In genomic region chr11:118085961-118086360, GRCm38 (mm10) we compare ENCODE assay signal across 18 mouse cellular contexts. TPM values are rescaled to one million over a fixed set of nuclear protein-coding genes. Genes with fewer than 3 reads are reported as not detected.
DNase-seq lines count a peak whose midpoint lies in the region; ATAC-seq lines count a peak whose summit lies in the region.
"Had no signal": no experiment of that assay in that cellular context is flagged by ENCODE, and none has a peak within 500 bp of the region (broad histone marks: within the 10 kb centered on the region; RNA-seq: fewer than 3 reads in every experiment).

No protein-coding gene starts in this region.

- H3K36me3 ChIP-seq in midbrain, embryonic 10.5 days, result no peaks in the 10 kb centered on the region
- H3K36me3 ChIP-seq in midbrain, embryonic 16.5 days (ENCODE audit: control insufficient read depth, insufficient read depth, low read length), result no peaks in the 10 kb centered on the region
- H3K36me3 ChIP-seq: embryonic facial prominence, embryonic 10.5 days; G1E; heart, embryonic 12.5 days; hindbrain, embryonic 15.5 days had no signal

- no peak for DNase-seq in midbrain, embryonic 10.5 days (ENCODE audit: low spot score)
- peak; percentile 72 for DNase-seq in thymus, postnatal 0 days (ENCODE audit: low spot score)
- peak; percentile 27 to 62 for DNase-seq in thymus, postnatal 36 days
- DNase-seq in right cerebral cortex, postnatal 25 days, result no peak
- DNase-seq in embryo, embryonic 10.5 days (ENCODE audit: low spot score), result no peak
- no peak for DNase-seq in cerebellum, adult 11 months
- DNase-seq: adrenal gland, postnatal 10 days; cerebellum, adult 18-20 months; cerebellum, adult 9-11 months; cerebellum, postnatal 36 days; forebrain, postnatal 0 days; gastrocnemius, postnatal 14 days had no signal

- H3K4me1 ChIP-seq in midbrain, embryonic 10.5 days, result peaks cover 14% of the 10 kb centered on the region
- H3K4me1 ChIP-seq in midbrain, embryonic 16.5 days (ENCODE audit: control insufficient read depth, insufficient read depth, low read length), result no peaks in the 10 kb centered on the region
- H3K4me1 ChIP-seq: forebrain, embryonic 13.5 days; hindbrain, embryonic 15.5 days had no signal

- no peaks in the 10 kb centered on the region for H3K27me3 ChIP-seq in midbrain, embryonic 10.5 days (ENCODE audit: low read depth, poor library complexity, severe bottlenecking)
- H3K27me3 ChIP-seq in midbrain, embryonic 16.5 days (ENCODE audit: control insufficient read depth, insufficient read depth, low read depth, low read length), result no peaks in the 10 kb centered on the region
- H3K27me3 ChIP-seq: forebrain, embryonic 13.5 days; hindbrain, embryonic 15.5 days had no signal

- WGBS in midbrain, embryonic 10.5 days, result 83% methylated on average over 8 of the region's 8 CpGs
- WGBS in midbrain, embryonic 16.5 days, result 79% methylated on average over 8 of the region's 8 CpGs

- ATAC-seq in midbrain, embryonic 16.5 days, result no peak
- ATAC-seq: forebrain, embryonic 13.5 days; forebrain, postnatal 0 days had no signal

- 0 out of 2 replicates have a peak overlapping the region, but pooled peaks have one; percentile 17 for H3K27ac ChIP-seq in midbrain, embryonic 10.5 days (replicated peaks)
- H3K27ac ChIP-seq in midbrain, embryonic 16.5 days (ENCODE audit: low read length), result no peak overlapping the region
- H3K27ac ChIP-seq: embryonic facial prominence, embryonic 10.5 days; forebrain, embryonic 13.5 days; hindbrain, embryonic 15.5 days had no signal

- H3K4me3 ChIP-seq in midbrain, embryonic 10.5 days, result no peak overlapping the region
- H3K4me3 ChIP-seq in midbrain, embryonic 16.5 days (ENCODE audit: low read depth, low read length), result no peak overlapping the region
- H3K4me3 ChIP-seq: embryonic facial prominence, embryonic 10.5 days; forebrain, embryonic 13.5 days; heart, embryonic 12.5 days; hindbrain, embryonic 15.5 days had no signal

- peaks cover 1% of the 10 kb centered on the region; the same call in 1 of the 2 replicates for H3K9me3 ChIP-seq in midbrain, embryonic 10.5 days (replicated peaks)
- H3K9me3 ChIP-seq in midbrain, embryonic 16.5 days (replicated peaks; ENCODE audit: control insufficient read depth, low read length, poor library complexity, severe bottlenecking), result no peaks in the 10 kb centered on the region
- H3K9me3 ChIP-seq: G1E; hindbrain, embryonic 15.5 days had no signal

- H3K4me2 ChIP-seq in midbrain, embryonic 16.5 days (ENCODE audit: low read length), result no peak overlapping the region
- H3K4me2 ChIP-seq: forebrain, embryonic 13.5 days; heart, embryonic 12.5 days; hindbrain, embryonic 15.5 days had no signal

- no peak overlapping the region for H3K9ac ChIP-seq in midbrain, embryonic 16.5 days (ENCODE audit: low read depth, low read length)
- H3K9ac ChIP-seq: forebrain, embryonic 13.5 days; forebrain, postnatal 0 days; heart, embryonic 12.5 days; hindbrain, embryonic 15.5 days had no signal

RNA-seq across cellular contexts. Expression of gene Dnah17, which starts 44.5 kb away (rescaled TPM):
- polyA plus RNA-seq in midbrain, embryonic 10.5 days (2016; fragmentation: Nextera tagmentation; extraction: Ambion mirVana), result 0.14 and 0.17 TPM in 2 replicates
- 0.20 and 0.35 TPM in 2 replicates for polyA plus RNA-seq in midbrain, embryonic 16.5 days (2015; fragmentation: Nextera tagmentation; extraction: Ambion mirVana)
- polyA plus RNA-seq in thymus, postnatal 0 days (2015; fragmentation: Nextera tagmentation; extraction: Ambion mirVana), result 0.63 and 0.88 TPM in 2 replicates
- polyA plus RNA-seq: G1E had no signal

Comparison
In these comparisons a context has a peak if more than half of its experiments do, and no peak if none do; other contexts are left out.
1. DNase-seq: peak in thymus, postnatal 0 days (single experiment) and thymus, postnatal 36 days (2 of 2); none in midbrain, embryonic 10.5 days (single experiment), right cerebral cortex, postnatal 25 days (single experiment), embryo, embryonic 10.5 days (single experiment) and cerebellum, adult 11 months (single experiment).